Mouse (Mus musculus): ENCODE data around the gene Sp2.

Sp2 gene

GRCm38 (mm10) chr11:96995836-96996772 lies 13.3 kb upstream of the Sp2 start:
- no peak for DNase-seq

- DNase-seq = no peak
These were observed 12.3 kb upstream of the Sp2 start for GRCm38 (mm10) chr11:96995031-96995430.

DNA sequence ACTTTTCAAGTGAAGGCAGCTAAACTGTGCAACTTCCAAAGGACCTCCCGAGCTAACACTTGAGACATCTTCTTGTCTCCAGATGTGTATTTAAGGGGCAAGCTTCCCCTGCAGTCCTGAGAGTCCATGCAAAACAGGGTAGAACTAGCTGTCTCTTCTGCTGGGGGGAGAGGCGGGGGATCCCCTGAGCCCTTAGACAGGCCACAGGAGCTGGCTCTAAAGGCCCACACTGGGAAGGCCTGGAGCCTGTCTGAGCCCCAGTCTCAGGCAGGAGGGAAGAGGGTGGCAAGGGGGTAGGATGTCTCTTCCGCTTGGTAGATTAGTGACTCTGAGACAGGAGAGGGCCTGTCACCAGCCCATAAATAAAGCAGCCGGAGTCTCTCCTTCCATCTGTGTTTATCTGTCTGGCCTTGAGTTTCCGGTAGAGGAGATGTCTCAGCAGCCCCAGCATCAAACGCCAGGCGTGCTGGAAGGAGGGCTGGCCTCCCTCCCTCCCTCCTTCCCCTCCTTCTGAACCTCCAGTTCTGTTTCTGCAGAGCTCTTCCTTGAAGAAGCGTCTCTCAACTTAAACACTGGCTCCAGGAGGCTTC lies 10.1 kb upstream of the Sp2 start:
- peak; percentile 38 for DNase-seq

DNA sequence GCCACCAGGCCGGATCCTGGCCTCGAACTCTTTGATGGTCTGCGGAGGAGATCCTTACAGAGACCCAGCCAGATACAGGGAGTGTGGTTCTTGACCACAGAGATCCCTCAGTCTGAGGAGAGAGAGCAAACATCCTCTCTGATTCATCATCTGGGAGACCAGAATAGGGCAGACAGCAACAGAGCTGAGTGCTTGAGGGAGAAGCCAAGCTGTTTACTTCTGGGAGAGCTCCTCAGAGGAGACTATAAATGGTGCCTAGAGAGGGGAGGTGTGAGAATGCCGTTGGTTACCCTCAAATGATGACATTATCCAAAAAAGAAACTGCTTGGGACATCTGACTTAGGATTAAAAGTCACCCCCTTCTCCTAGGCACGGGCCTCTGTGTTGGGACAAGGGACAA lies 8.7 kb upstream of the Sp2 start:
- no peak for DNase-seq

DNA sequence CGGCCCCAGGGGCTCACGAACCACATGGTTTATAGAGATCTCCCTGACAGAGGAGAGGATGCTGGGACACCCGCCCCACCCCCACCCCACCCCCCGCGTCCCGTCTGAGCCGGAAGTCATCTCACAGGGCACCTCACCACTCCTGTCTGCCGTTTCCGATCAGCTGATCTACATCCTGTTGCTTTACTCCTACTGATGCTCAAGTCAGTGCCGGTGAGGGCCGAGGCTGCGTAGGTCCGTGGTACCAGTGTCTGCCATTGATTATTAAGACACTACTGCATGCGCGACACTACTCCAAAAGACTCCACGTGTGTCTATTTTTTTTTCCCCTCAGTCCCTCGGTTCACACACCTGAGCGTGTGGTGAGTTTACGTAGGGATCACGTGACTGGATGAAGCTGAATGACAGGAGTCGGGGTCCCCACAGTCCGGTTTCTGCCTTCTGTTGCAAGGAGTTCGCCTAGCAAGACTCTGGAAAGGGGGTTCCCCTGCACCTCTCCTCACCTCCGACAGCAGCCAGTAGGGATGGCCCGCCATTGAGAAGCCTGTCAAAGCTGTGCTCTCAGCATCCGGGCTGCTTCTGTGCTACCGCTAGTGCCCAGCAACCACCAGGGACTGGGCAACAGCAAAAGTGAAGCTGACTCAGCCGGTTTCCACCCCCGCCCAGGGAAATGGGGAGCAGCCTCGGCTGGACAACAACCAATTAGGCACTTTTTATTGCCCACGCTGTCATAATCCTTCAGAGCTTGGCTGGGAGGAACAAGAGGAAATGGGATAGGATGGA lies 5.3 kb upstream of the Sp2 start:
- DNase-seq = peak; percentile 39

- no peak for DNase-seq
These were observed 3.7 kb upstream of the Sp2 start for GRCm38 (mm10) chr11:96986463-96986862.

DNA sequence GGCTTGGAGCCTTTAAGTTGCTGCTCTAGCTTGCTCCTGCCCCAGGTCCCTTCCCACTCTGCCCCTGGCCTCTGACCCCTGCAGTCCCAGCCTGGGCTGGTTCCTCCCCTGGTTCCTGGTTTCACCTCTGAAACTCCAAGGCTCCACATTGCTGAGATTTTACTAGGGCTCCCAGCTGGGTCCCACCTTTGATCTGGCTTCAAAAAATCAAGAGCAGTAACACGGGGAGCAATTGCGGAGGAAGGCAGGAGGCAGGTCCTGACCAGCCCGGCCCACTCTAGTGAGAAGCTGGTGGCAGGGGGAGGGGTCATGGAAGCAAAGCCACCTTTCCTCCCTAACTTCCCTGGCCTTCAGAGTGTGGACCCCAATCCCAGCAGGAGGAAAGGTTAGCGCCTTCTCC lies 2.1 kb upstream of the Sp2 start:
- DNase-seq = no peak

DNA sequence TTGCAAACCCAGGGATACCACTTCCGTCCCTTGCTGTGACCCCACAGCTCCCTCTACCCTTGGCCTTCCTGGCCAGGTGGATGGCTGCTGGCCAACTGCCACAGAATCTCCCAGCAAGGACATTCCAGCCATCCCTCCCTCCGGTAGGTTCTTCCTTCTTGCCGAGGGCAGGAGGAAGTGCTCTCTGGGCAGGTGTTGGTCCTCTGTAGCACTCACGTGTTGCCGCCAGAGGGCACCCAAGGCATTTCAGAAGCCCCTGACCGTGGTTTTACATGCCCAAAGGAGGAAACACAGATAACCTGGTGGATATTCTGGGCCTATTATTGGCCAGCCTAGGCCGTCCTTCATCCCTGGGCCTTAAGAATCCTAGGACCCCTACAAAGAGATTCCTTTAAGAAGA lies 404 bp downstream of the Sp2 start:
- DNase-seq = peak; percentile 89

DNA sequence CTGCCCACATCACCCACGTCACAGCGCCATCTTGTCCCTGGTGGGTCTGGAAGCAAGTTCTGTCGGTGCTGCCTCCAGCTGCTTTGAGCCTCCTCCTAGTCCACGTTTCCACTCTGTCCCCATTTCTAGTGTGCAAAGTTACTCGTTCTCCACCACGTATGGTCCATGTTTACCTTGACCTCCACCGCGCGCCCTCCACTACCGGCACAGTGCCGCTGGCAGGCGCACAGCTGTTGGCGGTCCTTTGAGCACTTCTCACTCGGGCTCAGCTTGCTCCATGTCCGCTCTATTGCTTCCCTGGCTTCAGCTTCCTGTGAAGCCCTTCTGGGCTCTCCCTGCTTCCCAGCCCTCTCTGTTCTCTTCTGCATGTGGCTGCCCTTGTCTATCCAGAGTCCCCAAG lies 1.3 kb downstream of the Sp2 start:
- DNase-seq = no peak

- DNase-seq = no peak
These were observed 2.7 kb downstream of the Sp2 start for GRCm38 (mm10) chr11:96980021-96980420.

GRCm38 (mm10) chr11:96979329-96979728 lies 3.4 kb downstream of the Sp2 start:
- no peak for DNase-seq

GRCm38 (mm10) chr11:96978401-96979246 lies 4.1 kb downstream of the Sp2 start:
- peak; percentile 20 for DNase-seq

DNA sequence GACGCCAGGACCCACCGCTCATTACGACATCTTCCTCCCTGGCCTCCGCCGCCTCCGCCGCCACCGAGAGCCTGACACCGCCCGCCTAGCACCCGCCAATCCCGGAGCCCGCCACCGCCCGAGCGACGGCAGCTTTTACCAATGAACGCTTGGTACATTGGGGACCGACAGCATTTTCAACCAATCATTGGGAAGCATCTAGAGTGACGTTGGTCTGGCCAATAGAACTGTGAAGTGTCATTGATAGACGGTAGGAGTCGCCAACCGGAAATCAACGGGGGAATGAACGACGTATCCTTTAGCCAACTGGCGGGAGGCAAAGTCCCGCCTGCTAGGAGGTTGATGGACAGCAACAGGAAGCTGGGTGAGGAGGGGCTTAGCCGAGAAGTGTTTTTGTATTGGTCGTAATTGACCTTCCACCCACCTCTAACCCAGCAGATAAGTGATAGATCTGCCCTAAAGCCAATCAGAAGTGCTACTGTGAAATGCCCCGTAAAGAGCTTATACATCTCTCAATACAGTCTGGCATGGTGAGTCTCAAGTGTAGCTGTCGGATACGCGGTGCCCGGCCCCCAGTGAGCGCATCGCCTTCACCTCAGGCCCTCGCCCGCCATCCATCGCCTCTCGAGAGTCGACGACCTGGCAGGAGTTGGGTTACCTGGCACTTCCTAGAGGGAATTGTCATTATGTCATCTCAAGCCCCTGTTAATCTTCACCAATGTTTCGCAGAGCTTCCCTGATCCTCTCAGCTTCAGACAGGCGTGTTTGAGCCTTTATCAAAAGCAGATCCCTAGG lies 5.0 kb downstream of the Sp2 start:
- DNase-seq = peak; percentile 99

DNA sequence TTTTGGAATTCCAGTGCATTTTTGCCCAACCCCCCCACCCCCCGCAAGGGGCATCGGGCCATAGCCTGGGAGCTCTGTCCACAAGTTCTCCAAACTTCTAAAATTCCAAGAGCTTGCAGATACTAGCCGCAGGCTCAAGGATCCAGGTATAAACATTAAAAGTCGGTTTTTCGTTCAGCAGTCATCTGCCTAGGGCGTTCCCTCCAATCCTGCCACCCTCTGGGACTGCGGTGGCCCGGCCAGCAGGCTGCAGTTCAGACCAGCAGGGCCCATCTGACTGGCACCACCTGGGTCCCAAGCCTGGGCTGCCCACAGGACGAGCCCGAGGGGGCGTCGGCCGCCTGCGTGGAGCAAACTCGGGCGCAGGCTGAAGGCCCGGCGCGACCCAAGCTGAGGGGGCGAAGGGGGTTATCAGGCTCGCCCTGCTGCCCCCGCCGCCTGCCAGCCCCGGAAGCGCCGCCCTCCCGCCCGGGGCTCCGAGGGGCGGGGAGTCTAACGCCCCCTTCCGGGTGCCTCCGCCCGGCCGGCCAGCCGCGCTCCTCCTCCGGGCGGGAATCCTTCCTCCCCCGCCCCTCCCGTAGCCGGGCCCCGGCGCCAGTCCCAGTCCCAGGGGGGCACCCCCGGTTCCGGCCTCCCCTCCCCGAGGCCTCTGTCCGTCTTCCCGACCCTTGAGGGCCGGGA lies 5.7 kb downstream of the Sp2 start:
- peak; percentile 84 for DNase-seq

DNA sequence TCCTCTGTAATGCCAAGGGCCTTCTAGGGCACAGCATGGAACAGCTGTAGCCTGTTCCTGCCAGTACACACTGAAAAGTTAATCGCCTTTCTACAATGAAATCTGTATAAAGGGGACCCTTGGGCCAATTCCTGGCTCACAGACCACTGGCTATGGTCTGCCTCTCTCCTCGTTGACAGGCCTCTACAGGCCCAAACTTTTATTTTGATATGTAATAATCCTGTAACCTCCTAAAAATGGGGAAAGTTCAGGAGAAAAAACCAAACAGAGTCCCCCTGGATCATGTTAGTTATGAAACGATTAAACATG lies 6.4 kb downstream of the Sp2 start:
- DNase-seq = no peak

- DNase-seq = no peak
These were observed 7.0 kb downstream of the Sp2 start for GRCm38 (mm10) chr11:96975511-96976378.

- DNase-seq = peak; percentile 81
These were observed 7.9 kb downstream of the Sp2 start for GRCm38 (mm10) chr11:96974813-96975212.

GRCm38 (mm10) chr11:96973426-96973964 lies 9.3 kb downstream of the Sp2 start:
- no peak for DNase-seq

- no peak for DNase-seq
These were observed 9.9 kb downstream of the Sp2 start for GRCm38 (mm10) chr11:96972906-96973305.

DNA sequence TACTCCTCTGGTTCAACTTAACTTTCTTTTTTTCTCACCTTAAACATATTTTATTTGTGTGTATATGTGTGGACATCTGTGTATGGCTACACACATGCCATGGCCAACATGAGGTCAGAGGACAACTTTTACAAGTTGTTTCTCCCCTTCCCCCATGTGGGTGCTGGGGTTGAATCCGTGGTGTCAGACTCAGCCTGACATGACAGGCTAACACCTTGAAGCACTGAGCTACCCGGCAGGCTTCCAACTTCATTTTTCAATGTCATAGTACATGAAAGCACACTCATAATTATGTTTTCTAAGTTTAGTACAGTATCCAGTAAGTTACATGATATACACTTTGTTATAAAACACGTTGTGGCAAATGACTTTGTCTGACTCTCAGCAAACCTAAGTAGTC lies 12.4 kb downstream of the Sp2 start:
- no peak for DNase-seq

All from lung, postnatal 36 days (tissue).